Mouse (Mus musculus) embryonic fibroblast, embryonic 13.5 days (primary cell): ENCODE measurements at regions not wholly inside any gene's neighbourhood (a gene's known extent, or its start where the extent isn't known, plus 50 kb on each side); places are given as distances from the start of the nearest gene placed in this dataset.

Experiments
- H3K27ac ChIP-seq: 2 replicates; pipeline ENCODE4 v1.5.1; 2012; ENCODE audit warnings: low read length, control low read depth, inconsistent platforms; ENCODE audit not compliant: insufficient read depth
- H3K4me1 ChIP-seq: 2 replicates; pipeline ENCODE4 v1.6.1; 2011; ENCODE audit warnings: low read length; ENCODE audit not compliant: control insufficient read depth, insufficient read depth
- H3K4me3 ChIP-seq: 2 replicates; pipeline ENCODE4 v1.5.1; 2011; ENCODE audit warnings: mild to moderate bottlenecking, control low read depth, low read length; ENCODE audit not compliant: insufficient read depth
- CTCF ChIP-seq: IDR thresholded peaks from 2 replicates; pipeline ENCODE4 v1.5.1; 2011; ENCODE audit warnings: mild to moderate bottlenecking, control low read depth, low read length, moderate library complexity, borderline replicate concordance; ENCODE audit not compliant: insufficient read depth
- POLR2A ChIP-seq: IDR thresholded peaks from 2 replicates; pipeline ENCODE4 v1.6.1; 2011; ENCODE audit warnings: low read depth, mild to moderate bottlenecking, control low read depth, low read length, moderate library complexity

DNA sequence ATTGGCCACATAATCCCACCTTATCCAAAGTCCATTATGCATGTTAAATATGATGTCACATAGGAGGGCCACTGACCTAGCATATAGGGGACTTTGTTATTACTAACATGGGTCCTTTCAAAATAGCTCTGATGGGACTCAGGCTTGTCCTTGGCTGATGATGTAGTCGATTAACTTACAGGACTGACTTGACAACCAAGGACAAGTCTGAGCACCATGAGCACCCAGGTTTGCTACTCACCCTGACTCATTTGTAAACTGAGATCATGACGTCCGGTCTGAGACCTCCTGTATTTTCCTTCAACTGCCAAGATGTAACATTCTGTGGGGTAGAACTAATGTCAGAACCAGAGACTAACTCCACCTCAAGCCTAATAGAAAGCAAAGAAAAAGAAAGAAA lies 159.3 kb upstream of the 4933402D24Rik start:
- Histone ChIP-seq H3K4me1 (no peaks in the 10 kb centered on the region), H3K27ac (no peak overlapping the region), H3K4me3 (no peak overlapping the region)
- TF ChIP-seq POLR2A (no peak), CTCF (no peak)

DNA sequence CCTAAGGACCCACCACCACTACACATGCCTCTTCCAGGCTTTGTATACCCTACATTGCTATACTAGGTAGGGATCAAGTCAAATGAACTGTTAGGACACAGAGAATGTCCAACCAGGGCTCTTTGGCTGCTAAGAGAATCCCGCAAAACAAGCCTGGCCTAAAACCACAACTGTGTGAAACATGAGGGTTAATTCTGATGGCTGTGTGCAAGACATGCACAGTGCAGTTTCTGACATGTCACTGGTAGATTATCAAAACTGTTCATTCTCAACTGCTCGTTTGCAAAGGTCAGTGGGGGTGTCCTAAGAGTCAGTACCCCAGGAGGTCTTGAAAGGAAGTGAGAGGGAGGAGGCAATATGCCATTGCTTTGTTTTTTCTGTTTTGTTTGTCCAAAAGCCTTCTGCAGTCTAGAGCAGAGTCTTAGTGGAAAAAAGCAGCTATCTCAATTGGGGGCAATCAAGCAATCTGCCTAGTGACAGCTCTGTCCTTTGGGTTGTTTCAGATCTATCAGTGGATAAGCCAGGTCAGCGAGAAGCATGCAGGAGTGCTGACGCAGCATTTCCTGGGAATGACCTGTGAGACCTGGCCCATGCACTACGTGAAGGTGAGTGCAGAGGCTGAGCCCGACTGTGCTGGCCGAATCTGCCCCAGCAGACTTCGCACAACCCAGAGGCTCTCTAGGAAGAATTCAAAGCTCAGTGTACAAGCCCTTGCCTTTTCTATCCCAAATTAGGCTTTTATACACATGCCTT lies 151.3 kb upstream of the 4933402D24Rik start:
- Histone ChIP-seq H3K27ac (no peak overlapping the region), H3K4me3 (no peak overlapping the region), H3K4me1 (no peaks in the 10 kb centered on the region)
- TF ChIP-seq POLR2A: no peak
- TF ChIP-seq CTCF: no peak

DNA sequence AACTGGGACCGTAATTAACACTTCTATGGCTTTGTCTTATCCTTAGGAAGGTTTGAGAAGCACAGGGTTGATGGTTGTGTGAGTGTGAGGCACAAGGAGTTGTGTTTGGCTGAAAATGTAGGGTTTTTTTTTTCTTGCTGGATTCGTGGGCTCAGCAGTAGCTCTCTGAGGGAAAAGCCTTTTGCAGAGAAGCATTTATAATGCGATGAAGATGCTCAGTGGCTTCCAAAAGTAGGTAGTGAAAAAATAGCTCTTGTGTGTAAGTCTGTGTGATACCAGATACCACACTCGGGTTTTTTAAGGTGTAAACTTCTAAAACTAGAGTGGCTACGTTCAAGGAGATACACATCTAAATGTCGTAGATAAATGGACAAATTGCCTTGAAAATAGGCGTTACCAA lies 149.1 kb upstream of the 4933402D24Rik start:
- H3K27ac ChIP-seq: no peak overlapping the region
- TF ChIP-seq POLR2A (no peak), CTCF (no peak)
- no peaks in the 10 kb centered on the region for H3K4me1 ChIP-seq
- H3K4me3 ChIP-seq: no peak overlapping the region

- H3K27ac ChIP-seq: no peak overlapping the region
- H3K4me1 ChIP-seq: no peaks in the 10 kb centered on the region
- H3K4me3 ChIP-seq: no peak overlapping the region
- no peak for TF ChIP-seq CTCF
- no peak for TF ChIP-seq POLR2A
Measured at GRCm38 (mm10) chr1:63916907-63917650, 148.0 kb upstream of the 4933402D24Rik start.

DNA sequence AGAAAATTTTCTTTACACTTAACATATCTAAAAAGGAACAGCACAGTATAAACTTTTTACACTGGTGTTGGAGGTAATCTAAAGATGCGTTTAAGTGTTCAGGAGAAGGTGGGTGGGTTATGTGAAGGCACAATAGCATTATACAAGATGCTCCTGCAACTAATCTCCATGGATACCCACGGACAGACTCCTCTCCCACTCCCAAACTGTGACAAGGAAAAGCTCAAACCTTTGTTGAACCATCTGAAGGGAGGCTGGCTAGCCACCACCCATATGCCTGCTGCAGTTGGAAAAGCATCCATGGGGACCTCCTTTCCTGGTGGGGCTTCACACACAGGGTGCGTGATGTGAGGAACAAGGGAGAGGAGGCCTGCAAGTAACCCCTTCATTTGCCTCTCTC lies 141.7 kb upstream of the 4933402D24Rik start:
- Histone ChIP-seq H3K27ac (no peak overlapping the region), H3K4me3 (no peak overlapping the region), H3K4me1 (no peaks in the 10 kb centered on the region)
- TF ChIP-seq CTCF: no peak
- TF ChIP-seq POLR2A: no peak

DNA sequence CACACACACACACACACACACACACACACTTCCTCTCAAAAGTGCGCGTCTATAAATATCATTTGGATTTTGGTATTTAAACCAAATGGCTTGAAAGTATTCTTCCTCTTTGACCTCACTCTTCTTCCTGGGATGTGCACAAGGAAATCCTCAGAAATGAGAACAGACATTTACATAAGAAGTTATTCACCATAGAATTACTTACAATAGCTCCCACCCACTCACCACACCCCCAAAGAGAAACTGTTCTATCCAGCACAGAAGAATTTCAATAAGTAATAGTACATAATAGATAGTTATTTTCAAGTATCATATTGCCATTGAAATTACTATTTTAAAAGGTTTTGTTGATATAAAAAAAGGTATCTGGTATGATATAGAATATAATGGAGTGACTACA lies 140.1 kb upstream of the 4933402D24Rik start:
- TF ChIP-seq CTCF: no peak
- no peak for TF ChIP-seq POLR2A
- Histone ChIP-seq H3K4me1 (no peaks in the 10 kb centered on the region), H3K27ac (no peak overlapping the region), H3K4me3 (no peak overlapping the region)

DNA sequence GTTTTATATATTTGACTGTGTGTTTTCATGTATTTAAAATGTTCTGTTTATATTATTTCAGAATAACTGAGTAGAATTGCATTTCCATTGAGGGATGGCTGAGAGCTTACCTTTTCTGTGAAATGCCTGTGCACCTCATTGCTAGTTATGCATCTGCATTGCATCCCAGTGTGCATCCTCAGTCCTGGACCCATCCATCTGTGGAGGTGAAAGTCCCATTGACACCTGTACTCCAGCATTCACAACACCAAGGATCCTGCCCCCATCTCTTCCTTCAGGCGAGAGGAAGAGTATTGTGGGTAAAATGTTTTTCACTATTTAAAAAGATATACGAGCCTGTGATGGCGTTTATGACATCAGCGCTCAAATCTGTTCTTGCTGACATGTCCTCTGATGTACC lies 134.6 kb upstream of the 4933402D24Rik start:
- no peak overlapping the region for H3K4me3 ChIP-seq
- H3K27ac ChIP-seq: no peak overlapping the region
- no peak for TF ChIP-seq POLR2A
- no peak for TF ChIP-seq CTCF
- H3K4me1 ChIP-seq: no peaks in the 10 kb centered on the region

DNA sequence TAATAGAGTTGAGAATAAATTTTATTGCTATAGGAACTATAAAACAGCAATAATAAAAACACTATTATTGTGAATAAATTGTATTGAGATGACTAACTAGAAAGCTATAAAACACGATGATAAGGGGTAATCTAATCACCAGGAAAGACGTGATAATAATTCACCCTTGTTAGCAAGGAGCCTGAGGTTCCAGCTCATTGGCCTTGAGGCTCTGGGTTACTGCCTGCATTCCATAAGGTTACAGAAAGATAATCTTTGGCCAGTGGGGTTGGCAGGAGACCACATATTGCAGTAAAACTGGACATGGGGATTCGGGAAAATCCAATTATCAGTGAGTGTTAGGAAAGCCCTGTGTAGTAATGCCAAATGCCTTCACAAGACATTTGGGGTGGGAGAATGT lies 134.1 kb upstream of the 4933402D24Rik start:
- H3K4me1 ChIP-seq: no peaks in the 10 kb centered on the region
- H3K27ac ChIP-seq: no peak overlapping the region
- no peak for TF ChIP-seq CTCF
- no peak for TF ChIP-seq POLR2A
- no peak overlapping the region for H3K4me3 ChIP-seq

DNA sequence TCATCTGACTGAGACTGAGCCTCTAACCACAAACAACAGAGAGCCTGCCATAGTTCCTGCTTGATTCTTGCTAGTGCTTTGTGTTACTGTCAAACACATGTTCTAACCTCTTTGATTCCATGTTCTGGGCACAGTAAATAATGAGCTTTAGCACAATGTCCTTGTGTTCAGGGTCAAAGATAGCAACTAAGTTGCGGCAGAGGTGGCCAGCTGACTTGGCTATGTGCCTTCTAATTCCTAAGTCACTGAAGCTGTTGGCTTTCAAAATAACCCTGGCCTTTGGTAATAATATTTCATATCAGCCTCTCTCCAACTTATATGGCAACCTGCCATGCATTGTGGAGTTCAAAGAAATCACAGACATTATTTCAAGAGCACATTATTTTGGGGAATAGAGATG lies 133.3 kb upstream of the 4933402D24Rik start:
- Histone ChIP-seq H3K4me1 (no peaks in the 10 kb centered on the region), H3K4me3 (no peak overlapping the region), H3K27ac (no peak overlapping the region)
- TF ChIP-seq CTCF: no peak
- TF ChIP-seq POLR2A: no peak
